Mouse (Mus musculus) hindbrain, embryonic 14.5 days (tissue): ENCODE measurements around the gene Aff4. TPM values are rescaled to one million over a fixed set of nuclear protein-coding genes. Genes with fewer than 3 reads are reported as not detected.
"Not testable (repeated sequence)": the region's sequence is repeated elsewhere in the genome, so short reads cannot be mapped to it uniquely, and the experiment has no call there.

Experiments
- ATAC-seq: fragments of 200-750 bp; cut with Nextera tagmentation; 2 replicates; pipeline ENCODE4 v1.8.0; 2017; ENCODE audit warnings: moderate number of reproducible peaks, mild to moderate bottlenecking, moderate TSS enrichment, moderate library complexity; ENCODE audit not compliant: low FRiP score
- DNase-seq: peaks from one replicate; pipeline ENCODE4 v3.0.0-alpha.2; 2015; ENCODE audit warnings: low spot score
- H3K27ac ChIP-seq: fragments of 300-500 bp; sonication (generic); 2 replicates; pipeline ENCODE4 v1.5.1; 2014; ENCODE audit warnings: mild to moderate bottlenecking, moderate library complexity
- H3K27me3 ChIP-seq: fragments of 300-500 bp; sonication (generic); 2 replicates; pipeline ENCODE4 v1.6.1; 2014; ENCODE audit warnings: mild to moderate bottlenecking, low read length, mixed read lengths; ENCODE audit not compliant: control insufficient read depth, insufficient read depth
- H3K36me3 ChIP-seq: fragments of 300-500 bp; sonication (generic); replicated peaks from 2 replicates; pipeline ENCODE4 v1.6.1; 2014; ENCODE audit not compliant: control insufficient read depth, insufficient read depth
- H3K4me1 ChIP-seq: fragments of 300-500 bp; sonication (generic); replicated peaks from 2 replicates; pipeline ENCODE4 v1.6.1; 2014; ENCODE audit warnings: antibody characterized with exemption, low read length, mixed read lengths; ENCODE audit not compliant: control insufficient read depth, insufficient read depth
- H3K4me2 ChIP-seq: fragments of 300-500 bp; sonication (generic); replicated peaks from 2 replicates; pipeline ENCODE4 v1.6.1; 2014; ENCODE audit warnings: mild to moderate bottlenecking, moderate library complexity
- H3K4me3 ChIP-seq: fragments of 300-500 bp; sonication (generic); replicated peaks from 2 replicates; pipeline ENCODE4 v1.5.1; 2014; ENCODE audit warnings: mild to moderate bottlenecking, low read length
- H3K9ac ChIP-seq: fragments of 300-500 bp; sonication (generic); 2 replicates; pipeline ENCODE4 v1.6.1; 2014
- H3K9me3 ChIP-seq: fragments of 300-500 bp; sonication (generic); 2 replicates; pipeline ENCODE4 v1.6.1; 2016; ENCODE audit warnings: low read length; ENCODE audit not compliant: control insufficient read depth
- WGBS: fragments of 180-500 bp; shearing (Covaris S2); extraction: QIAGEN DNeasy Blood & Tissue Kit; methylation state at CpG from one replicate; pipeline ENCODE4 v1.1.7; 2014; 5-methylcytosine and 5-hydroxymethylcytosine counted together
- polyA plus RNA-seq: library from polyadenylated mRNA; unstranded; fragments of >200 nt; fragmentation: Nextera tagmentation; extraction: Ambion mirVana; gene quantifications from 2 replicates; pipeline ENCODE4 v1.2.1, GENCODE M21; 2014

Aff4 gene
- polyA plus RNA-seq, 1 experiment from 2014 or later = 90.6 TPM

- Histone ChIP-seq H3K27ac (no peak overlapping the region), H3K4me2 (no peak overlapping the region), H3K36me3 (no peaks in the 10 kb centered on the region), H3K9me3 (no peaks in the 10 kb centered on the region), H3K27me3 (no peaks in the 10 kb centered on the region), H3K9ac (no peak overlapping the region), H3K4me3 (no peak overlapping the region), H3K4me1 (no peaks in the 10 kb centered on the region)
- 76% methylated on average over 1 of the region's 1 CpGs for WGBS
- DNase-seq (no peak), ATAC-seq (no peak)
Observed at GRCm38 (mm10) chr11:53314770-53315173, 35.9 kb upstream of the Aff4 start.

GRCm38 (mm10) chr11:53316996-53317395, 33.6 kb upstream of the Aff4 start:
- H3K27me3 ChIP-seq = no peaks in the 10 kb centered on the region
- H3K27ac ChIP-seq = no peak overlapping the region
- H3K9ac ChIP-seq = 0 out of 2 replicates have a peak overlapping the region, but pooled peaks have one; percentile 16
- DNase-seq = no peak
- H3K36me3 ChIP-seq = no peaks in the 10 kb centered on the region
- no peak overlapping the region for H3K4me3 ChIP-seq
- ATAC-seq = no peak
- no peaks in the 10 kb centered on the region for H3K9me3 ChIP-seq
- no peak overlapping the region for H3K4me2 ChIP-seq
- 56% methylated on average over 6 of the region's 6 CpGs for WGBS
- H3K4me1 ChIP-seq = no peaks in the 10 kb centered on the region

GRCm38 (mm10) chr11:53318041-53318440, 32.6 kb upstream of the Aff4 start:
- Histone ChIP-seq H3K4me2 (no peak overlapping the region), H3K27ac (no peak overlapping the region), H3K9me3 (no peaks in the 10 kb centered on the region), H3K4me1 (no peaks in the 10 kb centered on the region), H3K36me3 (no peaks in the 10 kb centered on the region), H3K27me3 (no peaks in the 10 kb centered on the region), H3K4me3 (no peak overlapping the region), H3K9ac (no peak overlapping the region)
- DNase-seq = no peak
- no peak for ATAC-seq
- WGBS = 86% methylated on average over 7 of the region's 7 CpGs

- not testable (repeated sequence) for H3K9ac ChIP-seq, H3K4me1 ChIP-seq, H3K36me3 ChIP-seq, H3K27ac ChIP-seq, H3K27me3 ChIP-seq, ATAC-seq, H3K4me3 ChIP-seq, DNase-seq, H3K9me3 ChIP-seq, H3K4me2 ChIP-seq
- 75% methylated on average over 1 of the region's 3 CpGs for WGBS
Observed at GRCm38 (mm10) chr11:53318568-53318967, 32.1 kb upstream of the Aff4 start.

GRCm38 (mm10) chr11:53319867-53320266, 30.8 kb upstream of the Aff4 start:
- not testable (repeated sequence) for H3K9me3 ChIP-seq, H3K4me1 ChIP-seq, H3K27ac ChIP-seq, H3K36me3 ChIP-seq, H3K4me2 ChIP-seq, H3K4me3 ChIP-seq, DNase-seq, H3K9ac ChIP-seq, ATAC-seq, H3K27me3 ChIP-seq
- 94% methylated on average over 13 of the region's 13 CpGs for WGBS

- H3K4me1 ChIP-seq = peaks cover 9% of the 10 kb centered on the region; the same call in 1 of the 2 replicates
- H3K27ac ChIP-seq = peak within 1 kb of the TSS; percentile 70
- H3K4me3 ChIP-seq = peak within 1 kb of the TSS; percentile 58
- H3K9me3 ChIP-seq = no peaks in the 10 kb centered on the region
- H3K27me3 ChIP-seq = no peaks in the 10 kb centered on the region
- peaks cover 26% of the 10 kb centered on the region for H3K36me3 ChIP-seq
- ATAC-seq = peak; percentile 91
- peak within 1 kb of the TSS; percentile 76 for H3K4me2 ChIP-seq
- peak; percentile 88 for DNase-seq
- H3K9ac ChIP-seq = peak within 1 kb of the TSS; percentile 72
- WGBS = under 1% methylated on average over 21 of the region's 21 CpGs
Observed at GRCm38 (mm10) chr11:53324512-53324968, 26.1 kb upstream of the Aff4 start, which contains the start of gene Zcchc10. Gene Zcchc10 (plus strand): TSS chr11:53324679.

- Histone ChIP-seq H3K9ac (no peak overlapping the region), H3K4me1 (peaks cover 5% of the 10 kb centered on the region; the same call in 1 of the 2 replicates), H3K36me3 (peaks cover 60% of the 10 kb centered on the region), H3K4me2 (no peak overlapping the region), H3K27me3 (no peaks in the 10 kb centered on the region), H3K9me3 (no peaks in the 10 kb centered on the region), H3K27ac (no peak overlapping the region), H3K4me3 (no peak overlapping the region)
- ATAC-seq = no peak
- 92% methylated on average over 7 of the region's 7 CpGs for WGBS
- DNase-seq = no peak
Observed at GRCm38 (mm10) chr11:53330325-53330724, 20.3 kb upstream of the Aff4 start.

GRCm38 (mm10) chr11:53331121-53331520, 19.5 kb upstream of the Aff4 start:
- no peak overlapping the region for H3K4me3 ChIP-seq
- H3K27ac ChIP-seq = no peak overlapping the region
- H3K9ac ChIP-seq = no peak overlapping the region
- no peaks in the 10 kb centered on the region for H3K4me1 ChIP-seq
- no peak for ATAC-seq
- no peaks in the 10 kb centered on the region for H3K27me3 ChIP-seq
- no peaks in the 10 kb centered on the region for H3K9me3 ChIP-seq
- DNase-seq = no peak
- WGBS = 96% methylated on average over 6 of the region's 6 CpGs
- no peak overlapping the region for H3K4me2 ChIP-seq
- peaks cover 60% of the 10 kb centered on the region for H3K36me3 ChIP-seq

GRCm38 (mm10) chr11:53332076-53332680, 18.5 kb upstream of the Aff4 start:
- Histone ChIP-seq H3K36me3 (peaks cover 58% of the 10 kb centered on the region), H3K27ac (no peak overlapping the region), H3K4me1 (no peaks in the 10 kb centered on the region), H3K4me2 (no peak overlapping the region), H3K9me3 (no peaks in the 10 kb centered on the region), H3K27me3 (no peaks in the 10 kb centered on the region), H3K4me3 (no peak overlapping the region), H3K9ac (no peak overlapping the region)
- DNase-seq (no peak), ATAC-seq (no peak)
- 89% methylated on average over 14 of the region's 14 CpGs for WGBS
